Mouse (Mus musculus) embryonic facial prominence, embryonic 13.5 days (tissue): ENCODE results near the gene Mto1. TPM values are rescaled to one million over a fixed set of nuclear protein-coding genes. Genes with fewer than 3 reads are reported as not detected.

ENCODE experiments used
- microRNA-seq: library from miRNA; unstranded; fragments of <30 nt; microRNA quantifications from one replicate; pipeline ENCODE4, GENCODE M21; 2016
- polyA plus RNA-seq: library from polyadenylated mRNA; unstranded; fragments of >200 nt; fragmentation: Nextera tagmentation; extraction: Ambion mirVana; gene quantifications from 2 replicates; pipeline ENCODE4 v1.2.1, GENCODE M21; 2015

Gene Mto1
- polyA plus RNA-seq, 1 experiment from 2014 or later: 23.9 TPM

Small RNA genes within 50 kb of the gene (microRNA-seq; reads per million reads assigned to microRNA genes)
- not detected for gene Gm26377

Other genes starting within 250 kb of the Mto1 start
- gene Gsta1, start 217.6 kb upstream of the Mto1 start, polyA plus RNA-seq: 0.38 TPM in 1 of 2 replicates, not detected in the other
- gene Gm3776, start 191.1 kb upstream of the Mto1 start, polyA plus RNA-seq: not detected in 2 replicates
- not detected in 2 replicates for gene Gm10639, start 158.3 kb upstream of the Mto1 start, polyA plus RNA-seq
- gene Omt2a, start 133.4 kb upstream of the Mto1 start, polyA plus RNA-seq: not detected in 2 replicates
- not detected in 2 replicates for gene Omt2b, start 120.6 kb upstream of the Mto1 start, polyA plus RNA-seq
- gene Gsta2, start 92.4 kb upstream of the Mto1 start, polyA plus RNA-seq: 1.3 and 1.6 TPM in 2 replicates
- gene Dppa5a, start 80.0 kb upstream of the Mto1 start, polyA plus RNA-seq: 0.60 and 0.62 TPM in 2 replicates
- gene Ooep, start 69.5 kb upstream of the Mto1 start, polyA plus RNA-seq: 2.8 and 3.7 TPM in 2 replicates
- gene Ddx43, start 52.4 kb upstream of the Mto1 start, polyA plus RNA-seq: 0.24 and 0.45 TPM in 2 replicates
- 1.7 and 2.3 TPM in 2 replicates for gene Cgas, start 5.0 kb upstream of the Mto1 start, polyA plus RNA-seq
- gene Gm17324, start 578 bp downstream of the Mto1 start, polyA plus RNA-seq: 0.41 and 0.80 TPM in 2 replicates
- gene Eef1a1, start 40.9 kb downstream of the Mto1 start, polyA plus RNA-seq: 5,425 and 5,472 TPM in 2 replicates
- gene Slc17a5, start 139.8 kb downstream of the Mto1 start, polyA plus RNA-seq: 22.7 and 23.3 TPM in 2 replicates
- 13.1 and 14.0 TPM in 2 replicates for gene Cd109, start 167.3 kb downstream of the Mto1 start, polyA plus RNA-seq